Mouse (Mus musculus): ENCODE data around the gene H2afy.

The H2afy gene

DNA sequence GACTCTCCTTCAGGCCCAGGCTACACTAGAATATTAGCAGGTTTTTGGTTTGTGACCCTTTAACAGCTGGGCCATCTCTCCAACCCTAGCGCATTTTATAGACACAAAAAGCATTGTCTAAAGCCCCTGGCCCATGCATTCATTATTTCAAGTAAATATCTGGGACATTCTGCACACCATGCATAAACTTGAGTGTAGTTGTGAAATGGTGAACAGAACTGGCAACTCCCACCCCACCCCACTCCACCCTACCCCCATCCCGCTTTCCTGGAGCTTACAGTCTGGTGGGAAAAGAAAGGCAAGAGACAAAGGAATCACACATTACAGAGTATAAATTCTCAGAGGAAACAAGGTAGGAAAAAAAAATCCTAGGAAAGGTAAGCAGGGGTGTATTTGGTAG, at the start of gene H2afy:
Gene H2afy (minus strand): TSS at position 162 of the 400 bp plus-strand sequence.
- no peak for DNase-seq (ENCODE audit: extremely low read depth, low read depth)

DNA sequence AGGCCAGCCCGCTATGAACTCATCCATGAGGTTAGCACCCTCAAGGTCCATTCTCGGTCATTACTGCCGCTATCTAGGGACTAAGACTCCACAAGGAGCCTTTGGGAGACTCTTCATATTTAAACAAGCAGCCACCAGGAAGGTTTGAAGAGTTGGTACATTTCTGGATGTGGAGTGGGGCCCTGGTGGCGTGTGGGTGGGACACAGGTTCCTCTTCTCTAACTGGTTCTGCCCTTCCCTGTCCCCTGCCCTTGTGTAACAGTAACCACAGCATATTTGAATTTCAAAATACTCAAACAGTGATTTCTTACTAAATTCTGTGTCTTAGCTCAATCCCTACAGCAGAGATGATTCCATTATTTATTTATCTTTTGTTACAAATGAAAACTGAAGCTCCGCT, 47.5 kb upstream of the H2afy start:
- no peak for DNase-seq (ENCODE audit: extremely low read depth, low read depth)

DNA sequence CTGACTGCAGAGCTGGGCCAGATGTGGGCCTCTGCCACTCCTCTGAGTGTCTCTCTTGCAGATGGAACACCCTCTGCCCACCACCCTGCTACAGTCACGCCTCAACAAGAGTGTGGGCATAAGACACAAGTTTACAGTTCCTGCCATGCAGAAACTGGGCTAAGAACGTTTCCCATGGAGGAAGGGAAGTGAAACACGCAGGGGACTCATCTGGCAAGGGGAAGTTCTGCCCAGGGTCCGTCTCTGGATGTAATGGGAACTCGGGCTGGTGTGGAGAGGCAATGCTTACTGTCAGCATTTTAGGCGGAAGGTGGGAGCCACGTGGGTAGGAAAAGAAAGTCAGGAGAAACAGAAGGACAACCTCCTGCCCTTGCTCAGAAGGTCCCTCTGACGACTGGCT, 45.3 kb upstream of the H2afy start:
- no peak for DNase-seq (ENCODE audit: extremely low read depth, low read depth)

DNA sequence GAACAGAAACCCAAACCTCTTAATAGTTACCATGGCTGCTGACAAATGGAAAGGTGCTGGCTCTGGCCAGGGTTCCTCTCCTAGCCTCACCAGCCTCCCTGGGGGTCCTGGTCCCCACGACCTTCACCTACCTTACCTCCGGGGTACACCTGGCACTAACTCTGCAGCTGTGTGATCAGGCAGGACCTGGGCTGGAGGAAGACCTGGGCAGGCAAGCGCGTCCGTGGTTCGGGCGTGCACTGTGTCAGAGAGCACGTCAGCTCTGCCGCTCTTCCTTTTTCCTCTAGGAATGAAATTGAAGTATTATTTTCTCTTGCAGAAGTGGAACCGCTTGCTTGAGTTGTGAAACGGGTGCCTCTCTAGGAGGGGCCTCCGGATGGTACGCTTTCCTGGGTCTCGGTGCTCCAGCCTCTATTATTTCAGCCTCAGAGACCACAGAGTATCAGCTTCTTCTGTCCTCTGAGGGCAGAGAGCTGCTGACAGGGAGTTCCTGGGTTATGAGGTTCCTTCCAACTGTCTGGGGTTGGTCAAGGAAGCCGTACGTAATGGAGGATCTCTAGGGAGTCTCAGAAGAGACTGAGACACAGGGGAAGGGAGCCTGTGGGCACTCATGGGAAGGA, 42.4 kb upstream of the H2afy start, which contains the start of gene Tifab:
Gene Tifab (minus strand): TSS at position 470 of the 620 bp plus-strand sequence.
- no peak for DNase-seq (ENCODE audit: extremely low read depth, low read depth)

DNA sequence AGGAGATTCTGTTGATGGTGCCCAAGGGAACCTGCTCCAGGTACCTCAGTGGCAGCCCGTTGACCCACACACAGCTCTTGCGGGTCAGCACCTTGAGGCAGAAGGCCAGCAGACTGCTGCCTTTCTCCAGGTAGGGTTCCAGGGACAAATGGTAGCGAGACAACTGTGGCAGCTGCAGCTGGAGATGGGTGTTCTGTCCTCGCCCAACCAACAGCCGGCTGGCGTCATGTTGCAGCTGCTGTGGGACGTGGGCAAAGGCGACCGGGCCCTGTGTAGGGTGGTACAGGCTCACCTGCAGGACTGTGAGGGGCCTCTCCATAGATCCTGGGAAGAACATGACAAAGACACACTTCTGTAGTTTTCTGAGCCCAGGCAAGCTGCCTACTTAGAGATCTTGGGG, 40.1 kb upstream of the H2afy start:
- DNase-seq (ENCODE audit: extremely low read depth, low read depth): no peak

DNA sequence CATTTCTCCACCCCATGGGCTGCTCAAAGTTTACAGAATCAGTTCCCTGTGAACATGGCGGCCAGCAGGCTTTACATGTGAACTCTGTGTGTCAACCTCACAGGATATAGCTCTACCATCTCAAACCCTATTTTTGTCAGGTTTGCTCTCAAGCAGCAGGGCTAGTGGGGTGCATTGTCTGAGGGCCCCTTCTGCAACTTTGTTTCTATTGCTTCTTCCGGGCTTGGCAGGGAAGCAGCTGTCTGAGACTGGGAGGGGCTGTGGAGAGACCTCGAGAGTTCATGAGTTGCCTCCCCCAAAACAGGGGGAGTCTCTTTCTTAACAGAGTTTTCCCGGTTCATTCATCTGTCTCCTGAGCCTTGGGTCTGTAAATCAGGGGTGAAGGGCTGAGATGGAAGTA, 39.7 kb upstream of the H2afy start:
- DNase-seq (ENCODE audit: extremely low read depth, low read depth): no peak

DNA sequence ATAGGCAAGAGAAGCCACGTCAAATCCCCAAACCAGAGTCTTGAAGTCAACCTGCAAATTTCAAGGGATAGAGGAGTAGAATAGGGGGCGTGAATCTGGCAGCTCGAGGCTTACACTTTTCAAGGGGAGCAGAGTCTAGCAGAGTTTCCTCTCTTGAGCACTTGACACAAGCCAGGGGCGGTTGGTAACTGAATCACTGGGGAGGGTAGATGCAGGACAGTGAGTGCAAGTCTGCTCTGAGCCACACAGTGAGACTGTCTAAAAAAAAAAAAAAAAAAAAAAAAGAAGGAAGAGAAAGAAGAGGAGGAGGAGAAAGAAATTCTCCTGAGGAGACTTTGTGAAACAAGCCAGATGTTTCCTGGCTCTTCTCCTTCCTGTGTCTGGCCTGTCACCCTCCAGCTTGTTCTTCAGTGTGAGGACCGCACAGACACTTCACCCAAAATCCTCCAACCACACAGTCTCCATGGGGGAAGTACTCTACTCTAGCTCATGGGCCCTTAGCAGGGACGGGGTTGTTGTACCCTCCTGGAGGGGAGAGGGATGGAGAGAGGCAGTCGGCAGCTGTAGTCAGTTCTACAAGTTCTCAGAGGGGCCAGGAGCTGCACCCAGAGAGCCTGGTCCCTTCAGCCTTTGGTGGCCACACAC, 36.9 kb upstream of the H2afy start:
- no peak for DNase-seq (ENCODE audit: extremely low read depth, low read depth)

DNA sequence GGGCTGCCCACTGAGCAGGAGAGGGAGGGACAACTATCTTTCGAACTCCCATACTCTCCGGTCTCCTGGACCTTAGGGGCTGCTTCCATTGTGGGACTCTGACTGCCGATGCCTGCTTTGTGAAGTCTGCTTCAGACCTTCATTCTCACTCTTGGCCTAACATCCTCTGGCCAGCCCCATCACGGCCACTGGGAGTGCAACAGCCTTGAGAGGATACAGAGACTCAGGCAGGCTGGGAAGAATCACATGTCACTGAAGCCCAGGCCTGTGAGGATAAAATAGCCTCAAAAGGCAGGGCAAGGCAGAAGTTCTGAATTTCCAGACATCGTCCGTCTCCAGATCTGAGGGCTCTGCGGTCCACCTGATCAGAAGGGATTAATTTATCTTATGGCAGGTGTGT, 35.9 kb upstream of the H2afy start:
- no peak for DNase-seq (ENCODE audit: extremely low read depth, low read depth)

DNA sequence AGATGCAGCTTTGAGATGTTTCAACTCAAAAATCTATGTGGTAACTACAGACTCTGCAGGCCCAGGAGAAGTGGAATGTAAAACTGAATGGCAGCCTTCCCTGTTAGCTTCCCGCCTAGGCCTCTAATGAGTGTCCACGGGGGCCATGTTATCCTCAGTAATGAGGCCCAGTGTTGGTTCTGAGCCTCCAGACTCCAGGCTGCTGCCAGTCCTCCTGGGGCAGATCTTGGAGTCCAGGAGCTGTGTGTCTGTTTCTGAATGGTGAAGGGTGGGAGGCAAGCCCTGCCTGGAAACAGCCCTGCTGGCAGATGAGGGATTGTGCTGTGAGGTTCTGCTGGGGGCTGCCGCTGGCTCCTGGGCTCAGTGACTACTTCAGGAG, 32.2 kb upstream of the H2afy start:
- DNase-seq (ENCODE audit: extremely low read depth, low read depth): no peak

DNA sequence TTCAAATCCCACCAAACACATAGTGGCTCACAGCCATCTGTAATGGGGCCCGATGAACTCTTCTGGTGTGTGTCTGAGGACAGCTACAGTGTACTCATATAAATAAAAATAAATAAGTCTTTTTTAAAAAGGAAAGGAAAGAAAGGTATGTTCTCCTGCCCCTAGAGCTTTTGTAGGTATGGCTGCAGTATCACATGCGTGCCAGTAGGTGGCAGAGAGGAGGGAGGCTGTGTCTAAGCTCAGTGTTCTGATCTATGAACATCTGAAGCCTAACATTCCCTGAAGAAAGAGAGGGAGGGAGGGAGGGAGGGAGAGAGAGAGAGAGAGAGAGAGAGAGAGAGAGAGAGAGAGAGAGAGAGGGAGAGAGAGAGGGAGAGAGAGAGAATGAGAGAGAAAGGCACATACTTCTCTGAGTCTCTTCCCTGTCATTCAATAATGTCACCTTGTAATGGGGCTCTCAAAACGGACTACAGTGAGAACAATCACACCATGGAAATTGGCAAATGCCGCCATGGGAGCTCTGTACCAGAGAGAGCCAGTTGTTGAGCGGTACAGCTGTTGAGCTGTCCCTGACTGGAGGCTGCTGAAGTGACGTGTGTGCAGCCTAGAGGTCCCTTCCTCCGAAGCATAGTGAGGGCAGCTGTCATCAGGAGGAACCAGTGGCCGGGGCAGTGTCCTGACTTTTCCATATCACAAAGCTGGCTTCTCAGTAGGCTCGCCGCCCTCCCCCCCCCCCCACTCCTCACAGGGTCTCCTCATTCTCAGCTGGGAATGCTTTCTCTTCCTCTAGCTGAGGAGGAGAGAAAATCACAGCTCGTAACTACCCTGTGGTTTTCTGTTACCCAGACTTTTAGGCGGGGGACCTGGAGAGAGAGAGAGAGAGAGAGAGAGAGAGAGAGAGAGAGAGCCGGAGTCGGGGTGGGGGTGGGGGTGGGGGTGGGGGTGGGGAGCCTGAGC, 31.6 kb upstream of the H2afy start:
- no peak for DNase-seq (ENCODE audit: extremely low read depth, low read depth)

DNA sequence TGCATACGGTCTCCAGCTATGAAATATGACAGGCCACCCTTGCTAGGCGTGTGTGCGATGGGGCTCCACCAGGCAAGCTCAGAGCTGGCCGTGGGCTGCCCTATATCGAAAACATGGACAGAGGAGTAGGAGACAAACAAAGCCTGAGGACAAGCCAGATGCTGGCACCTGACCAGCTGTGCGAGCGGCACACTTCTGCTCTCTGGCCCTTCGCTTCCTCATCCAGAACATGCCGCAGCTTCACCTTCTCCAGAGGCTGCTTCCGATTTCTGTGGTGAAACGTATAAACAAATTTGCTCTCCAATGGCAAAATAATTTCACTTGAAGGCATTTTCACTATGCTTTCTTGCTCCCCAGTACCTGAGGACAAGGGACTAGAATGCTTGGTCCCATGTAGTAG, 29.4 kb upstream of the H2afy start:
- DNase-seq (ENCODE audit: extremely low read depth, low read depth): no peak

DNA sequence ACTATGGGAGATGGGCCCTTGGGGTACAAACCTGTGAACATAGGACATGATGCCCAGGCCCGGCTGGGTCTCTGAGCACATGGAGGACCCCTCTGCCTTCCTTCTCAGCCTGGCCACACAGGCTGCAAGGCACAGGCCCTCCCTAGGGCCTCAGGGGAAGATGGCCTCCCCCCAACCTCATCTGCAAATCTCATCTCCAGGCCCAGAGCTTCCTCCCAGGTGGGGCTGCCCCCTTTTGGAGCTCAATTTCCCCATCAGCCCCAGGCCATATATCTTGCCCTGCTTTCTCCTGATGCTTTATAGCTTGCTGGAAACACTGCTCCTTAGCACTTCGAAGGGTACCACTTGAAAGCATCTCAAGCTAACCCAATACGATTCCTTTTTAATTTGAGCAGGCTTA, 28.2 kb upstream of the H2afy start:
- DNase-seq (ENCODE audit: extremely low read depth, low read depth): no peak

DNA sequence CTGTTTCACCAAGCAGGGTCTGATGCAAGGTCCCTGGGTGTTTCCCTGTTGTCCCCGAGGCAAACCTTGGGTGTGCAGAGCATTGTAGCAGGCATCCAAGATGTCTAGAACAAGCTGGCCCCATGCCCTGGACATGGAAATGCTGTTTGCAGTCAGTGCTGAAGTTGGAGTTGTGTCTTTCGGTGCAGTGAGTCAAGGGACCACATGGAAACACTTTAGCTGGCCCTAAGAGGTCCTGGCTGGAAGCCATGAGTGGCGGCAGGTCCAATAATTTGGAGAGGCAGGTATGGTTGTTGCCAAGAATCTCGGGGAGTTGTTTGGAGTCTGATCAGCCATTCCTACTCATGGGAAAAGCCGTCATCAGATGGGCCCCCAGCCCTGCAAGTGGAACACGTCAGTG, 27.6 kb upstream of the H2afy start:
- DNase-seq (ENCODE audit: extremely low read depth, low read depth): no peak

DNA sequence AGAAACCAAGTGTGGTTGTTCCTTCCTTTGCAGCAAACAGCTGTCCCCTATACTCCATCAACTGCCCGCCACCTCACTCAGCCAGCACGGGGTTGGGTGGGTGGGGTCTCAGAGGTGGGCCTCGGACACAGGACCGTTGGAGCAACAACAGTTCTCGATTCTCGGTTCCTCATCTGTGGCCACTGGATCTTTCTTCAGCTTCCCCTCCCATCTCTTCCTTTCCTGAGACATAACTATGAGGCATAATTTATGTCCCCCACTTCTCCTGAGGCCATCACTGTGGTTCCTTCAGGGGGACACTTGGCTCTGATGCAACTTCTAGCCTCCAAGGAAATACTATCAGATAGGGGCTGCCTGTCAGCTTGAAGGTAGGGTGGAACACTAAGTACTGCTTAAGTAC, 26.7 kb upstream of the H2afy start:
- DNase-seq (ENCODE audit: extremely low read depth, low read depth): no peak

DNA sequence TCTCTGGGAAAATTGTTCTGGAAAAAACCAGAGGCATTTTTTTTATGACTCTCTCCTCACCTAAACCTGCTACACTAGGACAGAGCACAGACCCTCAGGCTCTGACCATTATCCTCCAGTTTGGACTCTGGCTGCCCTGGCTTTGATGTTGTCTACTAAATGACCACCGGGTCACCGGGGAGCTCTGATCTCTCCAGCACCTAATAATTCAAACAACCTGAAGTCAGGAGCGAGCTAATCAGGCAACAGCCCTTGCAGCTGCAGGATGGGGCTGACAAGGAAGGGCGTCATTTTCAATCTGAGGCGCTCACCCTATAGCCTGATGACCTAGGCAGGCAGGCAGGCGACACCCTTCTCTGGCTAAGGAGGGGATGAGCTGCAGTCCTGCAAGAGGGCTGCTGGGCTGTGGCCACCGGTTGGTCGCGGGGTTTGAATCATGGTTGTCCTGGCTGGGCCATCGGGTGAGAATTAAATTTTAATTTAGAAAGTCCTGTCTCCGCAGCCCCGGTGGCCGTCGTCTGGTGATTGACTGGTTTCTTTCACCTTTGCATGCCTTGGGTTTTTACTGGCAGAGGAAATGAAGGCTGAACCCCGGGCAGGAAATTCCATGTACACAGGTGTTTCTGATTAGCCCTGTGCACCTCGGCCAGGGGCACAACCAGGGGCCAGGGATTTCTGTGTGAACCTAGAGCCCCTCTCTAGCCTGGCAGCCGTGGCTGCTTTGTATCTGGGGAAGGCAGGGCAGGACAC, 23.6 kb upstream of the H2afy start:
- DNase-seq (ENCODE audit: extremely low read depth, low read depth): no peak

DNA sequence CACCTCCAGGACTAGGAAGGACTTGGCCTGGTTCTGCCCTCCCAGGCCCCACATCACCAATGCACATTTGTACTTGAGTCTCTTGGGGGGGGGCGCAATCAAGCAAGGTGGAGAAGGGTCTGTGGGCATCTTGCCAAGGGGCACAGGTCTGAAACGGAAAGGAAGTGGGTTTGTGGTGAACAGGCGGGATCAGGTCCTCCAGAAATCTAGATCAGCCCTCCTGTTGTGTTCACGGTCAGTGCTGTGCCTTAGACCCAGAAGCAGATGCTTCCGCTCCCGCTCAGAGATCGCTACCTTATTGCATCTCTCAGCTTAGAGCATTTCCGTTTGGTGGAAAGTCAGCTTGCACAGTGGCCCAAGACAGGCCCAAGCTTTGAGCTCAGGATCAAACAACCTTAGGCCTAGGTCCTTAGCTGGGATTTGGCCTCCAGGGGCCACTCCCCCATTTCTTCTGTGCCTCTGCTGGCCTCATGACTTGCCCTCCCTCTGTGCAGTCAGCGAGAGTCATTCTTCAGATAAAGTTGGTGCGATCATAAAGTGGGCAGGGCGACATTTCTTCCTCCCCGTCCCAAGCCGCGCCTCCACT, 22.9 kb upstream of the H2afy start:
- DNase-seq (ENCODE audit: extremely low read depth, low read depth): no peak

DNA sequence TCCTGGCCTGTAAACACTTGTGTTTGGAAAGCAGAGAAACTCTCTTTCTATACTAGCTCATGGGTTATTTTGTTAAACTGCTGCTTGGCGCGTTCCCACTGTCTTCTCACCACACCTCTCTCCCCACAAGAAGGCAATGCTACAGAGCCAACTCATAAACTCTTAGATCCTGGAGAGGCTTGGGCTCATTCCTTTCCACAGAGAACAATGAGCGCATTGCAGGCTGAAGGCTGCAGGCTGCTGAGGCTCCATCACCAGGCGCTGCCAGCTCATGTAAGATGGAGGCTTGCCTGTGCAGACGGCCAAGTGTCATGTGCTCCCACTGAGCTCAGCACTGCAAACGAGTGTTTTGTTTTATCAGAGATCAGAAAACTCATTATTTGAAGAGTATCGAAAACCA, 19.5 kb upstream of the H2afy start:
- DNase-seq (ENCODE audit: extremely low read depth, low read depth): no peak

DNA sequence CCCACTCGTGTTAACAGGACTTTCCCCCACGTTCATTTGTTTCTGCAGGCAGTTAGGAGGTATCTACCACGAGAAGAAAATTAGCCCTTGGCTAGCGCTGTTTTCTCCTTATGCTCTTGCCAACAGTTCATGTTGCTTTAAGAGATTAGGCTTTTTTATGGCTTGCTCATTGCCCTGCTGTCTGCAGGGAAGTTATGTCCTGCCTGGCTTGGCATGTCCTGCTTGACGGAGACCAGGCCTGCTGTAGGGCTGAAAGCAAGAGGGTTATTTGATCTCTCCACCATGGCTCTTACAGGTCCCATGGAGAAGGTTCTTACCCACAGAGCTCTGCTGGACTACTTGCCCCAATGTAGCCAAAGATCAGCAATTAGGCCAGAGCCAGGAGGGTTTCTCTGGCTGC, 18.9 kb upstream of the H2afy start:
- no peak for DNase-seq (ENCODE audit: extremely low read depth, low read depth)

DNA sequence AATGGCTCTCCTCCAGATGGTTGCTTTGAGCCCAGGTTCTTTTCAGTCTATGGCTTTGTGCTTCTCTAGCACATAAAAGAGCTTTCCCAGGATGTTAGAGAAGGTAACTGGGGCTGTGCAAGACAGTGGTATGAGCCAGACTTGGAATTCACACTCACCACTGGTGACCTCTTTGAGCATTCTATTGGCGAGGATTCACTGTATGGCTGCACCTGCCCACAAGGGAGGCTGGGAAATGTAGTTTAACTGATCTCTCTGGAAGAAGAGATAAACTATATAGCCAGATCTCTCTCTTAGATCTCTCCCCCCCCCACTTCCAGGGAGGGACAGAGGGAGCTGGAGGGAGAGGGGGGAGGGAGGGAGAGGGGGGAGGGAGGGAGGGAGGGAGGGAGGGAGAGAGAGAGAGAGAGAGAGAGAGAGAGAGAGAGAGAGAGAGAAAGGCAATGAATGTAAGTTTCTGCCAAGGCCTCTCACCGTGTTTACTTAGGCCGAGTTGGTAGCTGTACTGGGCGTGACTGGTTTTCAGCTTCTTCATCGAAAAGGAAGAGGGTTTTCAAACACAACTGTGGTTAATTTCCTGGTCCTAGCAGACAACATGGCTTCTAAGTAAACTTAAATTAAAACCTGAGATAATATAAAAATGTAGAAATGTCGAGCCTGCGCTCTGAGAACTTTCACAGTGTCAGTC, 16.8 kb upstream of the H2afy start:
- DNase-seq (ENCODE audit: extremely low read depth, low read depth): no peak

DNA sequence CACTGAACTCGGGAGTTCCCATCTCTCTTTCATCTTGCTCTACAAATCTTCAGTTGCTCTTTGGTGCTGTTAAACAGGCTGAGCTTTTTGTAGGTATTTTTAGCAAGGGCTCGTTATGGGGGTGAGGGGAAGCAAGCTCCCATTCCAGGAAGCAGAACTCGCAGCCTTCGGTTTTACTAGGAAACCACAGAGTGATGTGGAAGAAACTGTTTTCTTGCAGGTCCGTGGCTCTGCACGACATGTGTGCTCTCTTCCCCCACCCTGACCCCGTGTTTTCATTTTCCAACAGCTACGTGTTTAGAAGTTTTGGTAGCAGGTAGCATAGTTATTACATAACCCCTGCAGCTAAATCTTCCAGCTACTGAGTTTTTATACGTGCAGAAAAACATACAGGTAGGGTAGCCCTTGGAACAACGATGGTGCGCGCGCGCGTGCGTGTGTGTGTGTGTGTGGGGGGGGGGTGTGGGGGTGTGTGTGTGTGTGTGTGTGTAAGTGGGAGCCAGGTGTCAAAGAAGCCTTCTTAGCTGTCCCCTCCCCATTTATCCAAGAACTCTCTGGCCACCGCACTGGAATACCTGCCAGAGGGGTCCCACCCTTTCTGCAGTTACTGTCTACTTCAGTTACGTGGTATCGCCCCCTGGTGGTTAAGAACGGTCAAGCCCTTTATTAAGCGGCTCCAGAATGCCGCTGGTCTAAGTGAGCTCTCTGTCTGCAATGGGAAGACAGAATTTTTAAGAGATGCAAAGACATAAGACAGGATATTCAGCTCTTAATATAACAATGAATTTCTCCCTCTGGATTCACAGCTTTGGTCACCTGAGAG, 15.5 kb upstream of the H2afy start:
- peak; percentile 74 for DNase-seq (ENCODE audit: extremely low read depth, low read depth)
